Mouse (Mus musculus) kidney, embryonic 14.5 days (tissue): ENCODE results near the gene Tm4sf20. TPM values are rescaled to one million over a fixed set of nuclear protein-coding genes. Genes with fewer than 3 reads are reported as not detected.

ENCODE experiments used
- ATAC-seq: fragments of 200-750 bp; cut with Nextera tagmentation; 2 replicates; pipeline ENCODE4 v1.8.0; 2017; ENCODE audit warnings: moderate number of reproducible peaks, mild to moderate bottlenecking, moderate TSS enrichment, moderate library complexity; ENCODE audit not compliant: low FRiP score, low TSS enrichment
- H3K27ac ChIP-seq: fragments of 300-500 bp; sonication (generic); 2 replicates; pipeline ENCODE4 v1.5.1; 2014; ENCODE audit warnings: low read depth, mild to moderate bottlenecking, low read length, moderate library complexity, mixed read lengths
- H3K27me3 ChIP-seq: fragments of 300-500 bp; sonication (generic); 2 replicates; pipeline ENCODE4 v1.6.1; 2014; ENCODE audit warnings: mild to moderate bottlenecking, low read length; ENCODE audit not compliant: control insufficient read depth, insufficient read depth
- H3K36me3 ChIP-seq: fragments of 300-500 bp; sonication (generic); 2 replicates; pipeline ENCODE4 v1.6.1; 2014; ENCODE audit warnings: low read length, mixed read lengths; ENCODE audit not compliant: control insufficient read depth, insufficient read depth
- H3K4me1 ChIP-seq: fragments of 300-500 bp; sonication (generic); 2 replicates; pipeline ENCODE4 v1.6.1; 2014; ENCODE audit warnings: low read length, mixed read lengths; ENCODE audit not compliant: control insufficient read depth, insufficient read depth
- H3K4me2 ChIP-seq: fragments of 300-500 bp; sonication (generic); replicated peaks from 2 replicates; pipeline ENCODE4 v1.6.1; 2014; ENCODE audit warnings: low read depth, mild to moderate bottlenecking, low read length
- H3K4me3 ChIP-seq: fragments of 300-500 bp; sonication (generic); 2 replicates; pipeline ENCODE4 v1.5.1; 2014; ENCODE audit warnings: mild to moderate bottlenecking, low read length
- H3K9ac ChIP-seq: fragments of 300-500 bp; sonication (generic); 2 replicates; pipeline ENCODE4 v1.6.1; 2014; ENCODE audit warnings: low read depth, mild to moderate bottlenecking, low read length, moderate library complexity
- H3K9me3 ChIP-seq: fragments of 300-500 bp; sonication (generic); 2 replicates; pipeline ENCODE4 v1.6.1; 2016; ENCODE audit warnings: low read length; ENCODE audit not compliant: control insufficient read depth
- WGBS: fragments of 180-500 bp; shearing (Covaris S2); extraction: QIAGEN DNeasy Blood & Tissue Kit; methylation state at CpG from one replicate; pipeline ENCODE4 v1.1.7; 2014; 5-methylcytosine and 5-hydroxymethylcytosine counted together
- polyA plus RNA-seq: library from polyadenylated mRNA; unstranded; fragments of >200 nt; fragmentation: Nextera tagmentation; extraction: Ambion mirVana; gene quantifications from 2 replicates; pipeline ENCODE4 v1.2.1, GENCODE M21; 2014

The Tm4sf20 gene
- polyA plus RNA-seq, 1 experiment from 2014 or later = 3.8 TPM

GRCm38 (mm10) chr1:82738066-82738465 is 30.2 kb downstream of the Tm4sf20 start:
- Histone ChIP-seq H3K9ac (no peak overlapping the region), H3K4me1 (0 out of 2 replicates have a peak, but pooled peaks cover 4% of the 10 kb centered on the region), H3K4me2 (no peak overlapping the region), H3K36me3 (peaks cover 59% of the 10 kb centered on the region), H3K9me3 (no peaks in the 10 kb centered on the region), H3K27ac (no peak overlapping the region), H3K4me3 (no peak overlapping the region), H3K27me3 (no peaks in the 10 kb centered on the region)
- ATAC-seq = no peak
- WGBS = 82% methylated on average over 1 of the region's 1 CpGs

- Histone ChIP-seq H3K36me3 (peaks cover 79% of the 10 kb centered on the region), H3K9ac (no peak overlapping the region), H3K4me1 (0 out of 2 replicates have a peak, but pooled peaks cover 4% of the 10 kb centered on the region), H3K27me3 (no peaks in the 10 kb centered on the region), H3K9me3 (no peaks in the 10 kb centered on the region), H3K27ac (no peak overlapping the region), H3K4me2 (no peak overlapping the region), H3K4me3 (no peak overlapping the region)
- WGBS = 95% methylated on average over 1 of the region's 1 CpGs
- ATAC-seq = no peak
Measured at GRCm38 (mm10) chr1:82733357-82733756, 34.9 kb downstream of the Tm4sf20 start.

GRCm38 (mm10) chr1:82726482-82726881 is 41.8 kb downstream of the Tm4sf20 start:
- H3K9ac ChIP-seq = no peak overlapping the region
- H3K27ac ChIP-seq = no peak overlapping the region
- peaks cover 37% of the 10 kb centered on the region for H3K36me3 ChIP-seq
- H3K27me3 ChIP-seq = no peaks in the 10 kb centered on the region
- H3K4me2 ChIP-seq = peak overlapping the region; percentile 58; the same call in 1 of the 2 replicates
- ATAC-seq = no peak
- H3K9me3 ChIP-seq = no peaks in the 10 kb centered on the region
- peaks cover 7% of the 10 kb centered on the region for H3K4me1 ChIP-seq
- no peak overlapping the region for H3K4me3 ChIP-seq
- WGBS = 89% methylated on average over 5 of the region's 5 CpGs

- no peak for ATAC-seq
- no peak overlapping the region for H3K27ac ChIP-seq
- WGBS = 46% methylated on average over 4 of the region's 4 CpGs
- H3K4me1 ChIP-seq = peaks cover 7% of the 10 kb centered on the region
- H3K4me2 ChIP-seq = peak overlapping the region; percentile 58
- H3K36me3 ChIP-seq = peaks cover 30% of the 10 kb centered on the region
- peak overlapping the region; percentile 76; the same call in 1 of the 2 replicates for H3K9ac ChIP-seq
- H3K27me3 ChIP-seq = no peaks in the 10 kb centered on the region
- no peaks in the 10 kb centered on the region for H3K9me3 ChIP-seq
- H3K4me3 ChIP-seq = peak overlapping the region; percentile 58
Measured at GRCm38 (mm10) chr1:82725875-82726185, 42.4 kb downstream of the Tm4sf20 start.

GRCm38 (mm10) chr1:82725026-82725874 is 43.0 kb downstream of the Tm4sf20 start:
- peak; percentile 98 for ATAC-seq
- H3K4me1 ChIP-seq = peaks cover 7% of the 10 kb centered on the region
- WGBS = 2% methylated on average over 37 of the region's 37 CpGs

GRCm38 (mm10) chr1:82724339-82725025 is 43.8 kb downstream of the Tm4sf20 start, which contains the start of gene Mff:
Mff (plus strand) TSS chr1:82724890.
- Histone ChIP-seq H3K9me3 (no peaks in the 10 kb centered on the region), H3K4me3 (peak within 1 kb of the TSS; percentile 58), H3K4me2 (peak within 1 kb of the TSS; percentile 58), H3K9ac (peak within 1 kb of the TSS; percentile 76), H3K27me3 (no peaks in the 10 kb centered on the region), H3K36me3 (peaks cover 17% of the 10 kb centered on the region), H3K27ac (peak within 1 kb of the TSS; percentile 30), H3K4me1 (peaks cover 7% of the 10 kb centered on the region)
- peak; percentile 99 for ATAC-seq
- WGBS = 10% methylated on average over 38 of the region's 38 CpGs

More at GRCm38 (mm10) chr1:82725026-82725874, 43.0 kb downstream of the Tm4sf20 start:
- Histone ChIP-seq H3K36me3 (peaks cover 25% of the 10 kb centered on the region), H3K9ac (peak overlapping the region; percentile 76), H3K9me3 (no peaks in the 10 kb centered on the region), H3K27me3 (no peaks in the 10 kb centered on the region), H3K27ac (peak overlapping the region; percentile 30), H3K4me2 (peak overlapping the region; percentile 58), H3K4me3 (peak overlapping the region; percentile 58)

GRCm38 (mm10) chr1:82717816-82718512 is 50.3 kb downstream of the Tm4sf20 start:
- Histone ChIP-seq H3K9ac (no peak overlapping the region), H3K4me1 (no peaks in the 10 kb centered on the region), H3K27ac (no peak overlapping the region), H3K27me3 (no peaks in the 10 kb centered on the region), H3K36me3 (no peaks in the 10 kb centered on the region), H3K9me3 (no peaks in the 10 kb centered on the region), H3K4me3 (no peak overlapping the region), H3K4me2 (no peak overlapping the region)
- WGBS = 77% methylated on average over 9 of the region's 9 CpGs
- ATAC-seq = no peak
